Mouse (Mus musculus) embryonic facial prominence, embryonic 14.5 days (tissue): ENCODE data around the gene Gata5. TPM values are rescaled to one million over a fixed set of nuclear protein-coding genes. Genes with fewer than 3 reads are reported as not detected.

Source experiments
- polyA plus RNA-seq: library from polyadenylated mRNA; unstranded; fragments of >200 nt; fragmentation: Nextera tagmentation; extraction: Ambion mirVana; gene quantifications from 2 replicates; pipeline ENCODE4 v1.2.1, GENCODE M21; 2014

Gata5 gene
- polyA plus RNA-seq, 1 experiment from 2014 or later, result not detected

Other genes with a start within 250 kb of the Gata5 start
- 0.11 and 0.14 TPM in 2 replicates for gene Hrh3, start 230.2 kb downstream of the Gata5 start, polyA plus RNA-seq
- gene Osbpl2, start 215.4 kb downstream of the Gata5 start, polyA plus RNA-seq, result 37.4 and 41.5 TPM in 2 replicates
- gene Adrm1, start 163.2 kb downstream of the Gata5 start, polyA plus RNA-seq, result 130 and 142 TPM in 2 replicates
- gene Lama5, start 108.8 kb downstream of the Gata5 start, polyA plus RNA-seq, result 25.2 and 28.2 TPM in 2 replicates
- gene Rps21, start 77.3 kb downstream of the Gata5 start, polyA plus RNA-seq, result 689 and 787 TPM in 2 replicates
- 16.5 and 17.4 TPM in 2 replicates for gene Cables2, start 61.2 kb downstream of the Gata5 start, polyA plus RNA-seq
- gene Rbbp8nl, start 44.8 kb downstream of the Gata5 start, polyA plus RNA-seq, result 0.81 and 0.84 TPM in 2 replicates
- 1.4 and 1.9 TPM in 2 replicates for gene Slco4a1, start 121.5 kb upstream of the Gata5 start, polyA plus RNA-seq
- 0.70 and 1.00 TPM in 2 replicates for gene Ntsr1, start 165.3 kb upstream of the Gata5 start, polyA plus RNA-seq
- gene Mrgbp, start 246.6 kb upstream of the Gata5 start, polyA plus RNA-seq, result 23.4 and 29.3 TPM in 2 replicates